Mouse (Mus musculus) heart, postnatal 25 days (tissue): ENCODE results near the gene Spib. TPM values are rescaled to one million over a fixed set of nuclear protein-coding genes. Genes with fewer than 3 reads are reported as not detected.

Experiments
- DNase-seq: peaks from one replicate; pipeline ENCODE4 v3.0.0; 2022; ENCODE audit warnings: low spot score
- intact Hi-C: fragments of 180-260 bp; cut with DNase I; formaldehyde crosslinking; loops from one replicate; pipeline ENCODE4 v1.15.1; 2025
- microRNA-seq: library from miRNA; unstranded; fragments of <30 nt; microRNA quantifications from one replicate; pipeline ENCODE4 v1.2.0, GENCODE M21; 2022
- total RNA-seq, 2 experiments: library from RNA; stranded (reverse); gene quantifications; 2 replicates each; pipeline ENCODE4 v1.2.3; 2021

The Spib gene
- total RNA-seq, 2 experiments from 2014 or later, result 0.18 to 0.53 TPM

- intact Hi-C loops, result loop anchor here (2.0 kb wide), 1 partner anchor 26 kb away; no protein-coding TSS in a partner anchor
- DNase-seq, result no peak
Measured at GRCm38 (mm10) chr7:44495086-44495485, 36.8 kb downstream of the Spib start.

- intact Hi-C loops, result loop anchor here (2.0 kb wide), 1 partner anchor 26 kb away; no protein-coding TSS in a partner anchor
- no peak for DNase-seq
Measured at GRCm38 (mm10) chr7:44494681-44495080, 37.2 kb downstream of the Spib start.

GRCm38 (mm10) chr7:44492166-44492826 lies 39.6 kb downstream of the Spib start:
- DNase-seq, result no peak
- intact Hi-C loops, result no loop called here

- no peak for DNase-seq
- intact Hi-C loops, result no loop called here
Measured at GRCm38 (mm10) chr7:44491391-44491790, 40.5 kb downstream of the Spib start.

- intact Hi-C loops, result no loop called here
- no peak for DNase-seq
Measured at GRCm38 (mm10) chr7:44490281-44490680, 41.6 kb downstream of the Spib start.

GRCm38 (mm10) chr7:44488545-44488944 lies 43.3 kb downstream of the Spib start:
- intact Hi-C loops, result loop anchor here (5.0 kb wide), 1 partner anchor 86 kb away; no protein-coding TSS in a partner anchor
- no peak for DNase-seq

- intact Hi-C loops, result loop anchor here (5.0 kb wide), 1 partner anchor 86 kb away; no protein-coding TSS in a partner anchor
- DNase-seq, result no peak
Measured at GRCm38 (mm10) chr7:44487936-44488335, 43.9 kb downstream of the Spib start.

GRCm38 (mm10) chr7:44486927-44487575 lies 44.8 kb downstream of the Spib start:
- intact Hi-C loops, result loop anchor here (5.0 kb wide), 1 partner anchor 85 kb away; no protein-coding TSS in a partner anchor
- DNase-seq, result no peak

GRCm38 (mm10) chr7:44485572-44486195 lies 46.2 kb downstream of the Spib start:
- no peak for DNase-seq
- intact Hi-C loops, result loop anchor here (2.0 to 5.0 kb wide), 2 partner anchors 83 to 223 kb away; no protein-coding TSS in a partner anchor

GRCm38 (mm10) chr7:44484841-44485571 lies 46.9 kb downstream of the Spib start:
- intact Hi-C loops, result loop anchor here (2.0 to 5.0 kb wide), 2 partner anchors 83 to 222 kb away; no protein-coding TSS in a partner anchor
- no peak for DNase-seq

GRCm38 (mm10) chr7:44484109-44484508 lies 47.8 kb downstream of the Spib start:
- DNase-seq, result no peak
- intact Hi-C loops, result loop anchor here (2.0 kb wide), 1 partner anchor 221 kb away; no protein-coding TSS in a partner anchor

- intact Hi-C loops, result no loop called here
- no peak for DNase-seq
Measured at GRCm38 (mm10) chr7:44482836-44483435, 48.9 kb downstream of the Spib start.

Small RNA genes within 50 kb of the gene (microRNA-seq; reads per million reads assigned to microRNA genes)
- gene Mir7053, result not detected

Other genes starting within 250 kb of the Spib start
- gene Clec11a, start 225.2 kb downstream of the Spib start, total RNA-seq, result 1 to 10 TPM in 1 of 2 experiments, under 1 TPM in 1; 0.87 to 1.0 TPM
- gene Shank1, start 221.8 kb downstream of the Spib start, total RNA-seq, result 1 to 10 TPM; 1.6 to 2.0 TPM
- 1 to 10 TPM; 1.3 to 2.2 TPM for gene Syt3, start 148.0 kb downstream of the Spib start, total RNA-seq
- under 1 TPM; 0.28 to 0.62 TPM for gene 1700008O03Rik, start 146.3 kb downstream of the Spib start, total RNA-seq
- gene Lrrc4b, start 103.1 kb downstream of the Spib start, total RNA-seq, result 10 to 100 TPM; 27.9 to 32.7 TPM
- 1 to 10 TPM in 1 of 2 experiments, under 1 TPM in 1; 0.70 to 1.3 TPM for gene Aspdh, start 66.7 kb downstream of the Spib start, total RNA-seq
- gene Josd2, start 64.1 kb downstream of the Spib start, total RNA-seq, result 100 to 1,000 TPM; 158 to 161 TPM
- gene Emc10, start 35.5 kb downstream of the Spib start, total RNA-seq, result 10 to 100 TPM; 96.9 to 99.6 TPM
- 1 to 10 TPM; 3.7 to 4.0 TPM for gene Fam71e1, start 35.5 kb downstream of the Spib start, total RNA-seq
- 10 to 100 TPM; 16.0 to 22.8 TPM for gene Mybpc2, start 7.4 kb downstream of the Spib start, total RNA-seq
- 10 to 100 TPM; 12.5 to 12.8 TPM for gene Pold1, start 16.8 kb upstream of the Spib start, total RNA-seq
- 10 to 100 TPM; 40.7 to 48.4 TPM for gene Nr1h2, start 21.9 kb upstream of the Spib start, total RNA-seq
- under 1 TPM; 0.31 to 0.64 TPM for gene Napsa, start 40.3 kb upstream of the Spib start, total RNA-seq
- gene Kcnc3, start 58.6 kb upstream of the Spib start, total RNA-seq, result 1 to 10 TPM; 1.9 to 2.3 TPM
- gene Myh14, start 138.8 kb upstream of the Spib start, total RNA-seq, result 10 to 100 TPM; 72.2 to 80.8 TPM
- not detected for gene Izumo2, start 176.7 kb upstream of the Spib start, total RNA-seq
- gene Vrk3, start 216.3 kb upstream of the Spib start, total RNA-seq, result 10 to 100 TPM; 22.8 to 24.3 TPM
- under 1 TPM in 1 of 2 experiments, not detected in 1; 0.21 TPM for gene Zfp473, start 219.0 kb upstream of the Spib start, total RNA-seq